26 mouse cellular contexts compared by ENCODE assay signal in the genomic region with DNA sequence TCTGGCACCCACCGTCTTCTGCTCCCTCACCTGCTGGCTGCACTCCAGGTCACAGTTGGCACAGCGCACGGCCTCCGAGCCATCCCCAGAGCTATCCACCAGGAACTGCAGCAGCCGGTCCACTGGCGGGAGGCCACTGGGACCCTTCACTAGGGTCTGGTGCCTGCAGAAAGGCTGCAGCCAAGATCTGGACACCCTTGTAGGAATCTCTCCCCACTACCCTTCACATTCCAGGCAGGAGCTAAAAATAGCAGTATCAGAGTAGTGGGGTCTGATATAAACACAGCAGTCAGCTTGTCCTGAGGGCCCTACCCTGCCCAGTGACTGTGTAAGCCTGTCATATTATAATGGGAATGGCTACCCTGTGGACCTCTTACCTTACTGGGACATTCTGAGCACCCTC. TPM values are rescaled to one million over a fixed set of nuclear protein-coding genes. Genes with fewer than 3 reads are reported as not detected.
DNase-seq lines count a peak whose midpoint lies in the region; ATAC-seq and TF ChIP-seq lines count a peak whose summit lies in the region.
"Had no signal": no experiment of that assay in that cellular context is flagged by ENCODE, and none has a peak within 500 bp of the region (broad histone marks: within the 10 kb centered on the region; RNA-seq: fewer than 3 reads in every experiment).

No protein-coding gene starts in this region.

- intact Hi-C loops in heart, adult 2 months (cut with DNase I), result loop anchor here (2.0 kb wide), 1 partner anchor 21 kb away; a partner anchor contains a TSS

- H3K9me3 ChIP-seq in heart, embryonic 11.5 days (replicated peaks; ENCODE audit: control insufficient read depth, low read length), result no peaks in the 10 kb centered on the region
- H3K9me3 ChIP-seq in heart, postnatal 0 days (replicated peaks; ENCODE audit: control insufficient read depth, low read length), result no peaks in the 10 kb centered on the region
- no peaks in the 10 kb centered on the region for H3K9me3 ChIP-seq in liver, embryonic 12.5 days (replicated peaks)
- no peaks in the 10 kb centered on the region for H3K9me3 ChIP-seq in midbrain, embryonic 11.5 days (ENCODE audit: control insufficient read depth, low read length)
- H3K9me3 ChIP-seq: embryonic facial prominence, embryonic 13.5 days; forebrain, embryonic 12.5 days; liver, embryonic 15.5 days; midbrain, embryonic 10.5 days had no signal

- H3K27ac ChIP-seq in heart, adult 2 months, result peak overlapping the region; percentile 85
- H3K27ac ChIP-seq in heart, embryonic 11.5 days (ENCODE audit: low read depth, low read length), result peak overlapping the region; percentile 93
- H3K27ac ChIP-seq in heart, postnatal 0 days (ENCODE audit: low read depth), result peak overlapping the region; percentile 99
- H3K27ac ChIP-seq in liver, embryonic 12.5 days, result no peak overlapping the region
- H3K27ac ChIP-seq in midbrain, embryonic 11.5 days (ENCODE audit: low read depth, low read length), result no peak overlapping the region
- H3K27ac ChIP-seq: embryonic facial prominence, embryonic 13.5 days; forebrain, embryonic 12.5 days; gastrocnemius, adult 2 months; liver, embryonic 15.5 days; macrophage; stomach, postnatal 0 days had no signal

- H3K4me1 ChIP-seq in heart, adult 2 months (ENCODE audit: control insufficient read depth, insufficient read depth, low read length), result no peaks in the 10 kb centered on the region
- H3K4me1 ChIP-seq in heart, embryonic 11.5 days (ENCODE audit: control insufficient read depth, insufficient read depth, low read length), result peaks cover 38% of the 10 kb centered on the region
- peaks cover 26% of the 10 kb centered on the region; the same call in 1 of the 2 replicates for H3K4me1 ChIP-seq in heart, postnatal 0 days (ENCODE audit: control insufficient read depth, insufficient read depth)
- peaks cover 27% of the 10 kb centered on the region for H3K4me1 ChIP-seq in liver, embryonic 12.5 days
- H3K4me1 ChIP-seq in midbrain, embryonic 11.5 days (ENCODE audit: control insufficient read depth, insufficient read depth, low read length), result peaks cover 11% of the 10 kb centered on the region

- H3K4me2 ChIP-seq in heart, embryonic 11.5 days, result peak overlapping the region; percentile 77
- H3K4me2 ChIP-seq in heart, postnatal 0 days (ENCODE audit: low read depth, low read length), result peak overlapping the region; percentile 76
- no peak overlapping the region for H3K4me2 ChIP-seq in liver, embryonic 12.5 days
- no peak overlapping the region for H3K4me2 ChIP-seq in midbrain, embryonic 11.5 days
- H3K4me2 ChIP-seq: forebrain, embryonic 12.5 days had no signal

- H3K36me3 ChIP-seq in heart, adult 2 months (ENCODE audit: control insufficient read depth, insufficient read depth, low read length), result no peaks in the 10 kb centered on the region
- no peaks in the 10 kb centered on the region for H3K36me3 ChIP-seq in heart, embryonic 11.5 days (ENCODE audit: control insufficient read depth, insufficient read depth, low read length)
- H3K36me3 ChIP-seq in heart, postnatal 0 days (replicated peaks; ENCODE audit: control insufficient read depth, insufficient read depth, low read length), result no peaks in the 10 kb centered on the region
- H3K36me3 ChIP-seq in liver, embryonic 12.5 days, result no peaks in the 10 kb centered on the region
- H3K36me3 ChIP-seq in midbrain, embryonic 11.5 days (ENCODE audit: control insufficient read depth, insufficient read depth, low read length), result no peaks in the 10 kb centered on the region
- H3K36me3 ChIP-seq: embryonic facial prominence, embryonic 13.5 days; forebrain, embryonic 12.5 days; liver, embryonic 15.5 days; midbrain, embryonic 10.5 days had no signal

- TF ChIP-seq POLR2A in heart, adult 2 months (IDR thresholded peaks at IDR 0.05; ENCODE audit: insufficient read depth, low read depth, low read length), result peak; percentile 64

- peak; percentile 96 for DNase-seq in heart, adult 11 months
- no peak for DNase-seq in heart, adult 8-10 months (ENCODE audit: low spot score)
- peak; percentile 51 to 55 for DNase-seq in heart, adult 2 months
- peak; percentile 78 for DNase-seq in heart, postnatal 0 days (ENCODE audit: low spot score)
- no peak for DNase-seq in embryo, embryonic 11 days
- DNase-seq in midbrain, embryonic 11.5 days (ENCODE audit: low spot score, missing footprints), result no peak
- DNase-seq: adrenal gland, postnatal 36 days; cerebellum, adult 11 months; gastrocnemius, adult 2 months; kidney, postnatal 25 days; right cerebral cortex, postnatal 14 days; thymus, adult 2 months had no signal

- 56% methylated on average over 6 of the region's 6 CpGs for WGBS in heart, adult 2 months
- 65% methylated on average over 6 of the region's 6 CpGs for WGBS in heart, embryonic 11.5 days (ENCODE audit: insufficient replicate concordance)
- 40% methylated on average over 6 of the region's 6 CpGs for WGBS in heart, postnatal 0 days
- 77% methylated on average over 6 of the region's 6 CpGs for WGBS in liver, embryonic 12.5 days (ENCODE audit: insufficient replicate concordance)
- WGBS in midbrain, embryonic 11.5 days, result 89% methylated on average over 6 of the region's 6 CpGs

- H3K27me3 ChIP-seq in heart, adult 2 months (ENCODE audit: control insufficient read depth, insufficient read depth, low read length), result peaks cover 1% of the 10 kb centered on the region; the same call in 1 of the 2 replicates
- peaks cover 50% of the 10 kb centered on the region for H3K27me3 ChIP-seq in heart, embryonic 11.5 days (ENCODE audit: control insufficient read depth, insufficient read depth, low read length)
- H3K27me3 ChIP-seq in heart, postnatal 0 days (ENCODE audit: control insufficient read depth, insufficient read depth, low read length), result peaks cover 21% of the 10 kb centered on the region
- peaks cover 65% of the 10 kb centered on the region for H3K27me3 ChIP-seq in liver, embryonic 12.5 days (replicated peaks)
- H3K27me3 ChIP-seq in midbrain, embryonic 11.5 days (ENCODE audit: control insufficient read depth, insufficient read depth, low read length), result peaks cover 59% of the 10 kb centered on the region

- TF ChIP-seq EP300 in heart, adult 2 months (IDR thresholded peaks at IDR 0.05; ENCODE audit: insufficient read depth, low read depth, low read length), result no peak
- TF ChIP-seq EP300 in heart, postnatal 0 days (IDR thresholded peaks at IDR 0.05; ENCODE audit: low read depth), result peak; percentile 76; the same call in 1 of the 2 replicates

- H3K4me3 ChIP-seq in heart, adult 2 months, result peak overlapping the region; percentile 38
- peak overlapping the region; percentile 46 for H3K4me3 ChIP-seq in heart, embryonic 11.5 days (ENCODE audit: low read depth, low read length)
- H3K4me3 ChIP-seq in heart, postnatal 0 days (ENCODE audit: low read depth, low read length), result peak overlapping the region; percentile 53
- no peak overlapping the region for H3K4me3 ChIP-seq in liver, embryonic 12.5 days
- H3K4me3 ChIP-seq in midbrain, embryonic 11.5 days (ENCODE audit: low read depth, low read length), result no peak overlapping the region
- H3K4me3 ChIP-seq: embryonic facial prominence, embryonic 13.5 days; erythroblast, embryonic 14.5 days; liver, embryonic 15.5 days had no signal

- peak overlapping the region; percentile 66 for H3K9ac ChIP-seq in heart, adult 2 months (ENCODE audit: low read depth, low read length)
- peak overlapping the region; percentile 70 for H3K9ac ChIP-seq in heart, embryonic 11.5 days (ENCODE audit: low read depth, low read length)
- H3K9ac ChIP-seq in heart, postnatal 0 days (replicated peaks; ENCODE audit: low read depth, low read length), result peak overlapping the region; percentile 58
- H3K9ac ChIP-seq in liver, embryonic 12.5 days, result no peak overlapping the region
- no peak overlapping the region for H3K9ac ChIP-seq in midbrain, embryonic 11.5 days (ENCODE audit: low read length)
- H3K9ac ChIP-seq: forebrain, embryonic 12.5 days; liver, embryonic 15.5 days had no signal

- no peak for TF ChIP-seq CTCF in heart, adult 2 months (IDR thresholded peaks at IDR 0.05)
- TF ChIP-seq CTCF in heart, postnatal 0 days (IDR thresholded peaks at IDR 0.05; ENCODE audit: low read depth), result no peak

- ATAC-seq in heart, embryonic 11.5 days (replicated peaks; ENCODE audit: insufficient number of reproducible peaks, low FRiP score, low TSS enrichment), result 0 out of 2 replicates have a peak, but pooled peaks have one; percentile 11
- ATAC-seq in heart, postnatal 0 days (ENCODE audit: insufficient read depth, low read depth), result peak; percentile 78
- no peak for ATAC-seq in liver, embryonic 12.5 days
- ATAC-seq in midbrain, embryonic 11.5 days (ENCODE audit: low FRiP score), result no peak

- no peaks in the 10 kb centered on the region for H3K79me2 ChIP-seq in heart, adult 2 months (replicated peaks; ENCODE audit: control insufficient read depth, insufficient read depth, low read length)

RNA-seq across cellular contexts. Expression of a gene that starts 1.2 kb away (rescaled TPM):
- 10 to 100 TPM; 29.1 to 63.4 (median 46.1) TPM for total RNA-seq in heart, adult 8-10 months (2022)
- total RNA-seq in heart, adult 2 months (2021), result 10 to 100 TPM; 34.5 to 47.7 TPM
- 155 and 167 TPM in 2 replicates for polyA plus RNA-seq in heart, adult 2 months (2012; rRNA removed)
- 27.4 and 27.5 TPM in 2 replicates for polyA plus RNA-seq in heart, embryonic 11.5 days (2014; fragmentation: Nextera tagmentation; extraction: Ambion mirVana)
- 171 and 226 TPM in 2 replicates for total RNA-seq in heart, postnatal 0 days (2014; rRNA removed; ENCODE audit: low replicate concordance)
- 109 and 115 TPM in 2 replicates for polyA plus RNA-seq in heart, postnatal 0 days (2015; fragmentation: Nextera tagmentation; extraction: Ambion mirVana)
- polyA plus RNA-seq in liver, embryonic 12.5 days (2016; fragmentation: Nextera tagmentation; extraction: Ambion mirVana), result 0.26 and 0.42 TPM in 2 replicates
- 1.1 and 1.7 TPM in 2 replicates for polyA plus RNA-seq in midbrain, embryonic 11.5 days (2014; fragmentation: Nextera tagmentation; extraction: Ambion mirVana)
- total RNA-seq: gastrocnemius, adult 2 months had no signal
- polyA plus RNA-seq: macrophage had no signal

RNA-seq across cellular contexts. Expression of a gene that starts 7.9 kb away (rescaled TPM):
- total RNA-seq in heart, adult 8-10 months (2022), result 100 to 1,000 TPM; 266 to 327 (median 276) TPM
- total RNA-seq in heart, adult 2 months (2021), result 100 to 1,000 TPM; 242 to 276 TPM
- 40.9 and 76.8 TPM in 2 replicates for polyA plus RNA-seq in heart, adult 2 months (2012; rRNA removed)
- 285 and 300 TPM in 2 replicates for polyA plus RNA-seq in heart, embryonic 11.5 days (2014; fragmentation: Nextera tagmentation; extraction: Ambion mirVana)
- 118 and 122 TPM in 2 replicates for total RNA-seq in heart, postnatal 0 days (2014; rRNA removed; ENCODE audit: low replicate concordance)
- polyA plus RNA-seq in heart, postnatal 0 days (2015; fragmentation: Nextera tagmentation; extraction: Ambion mirVana), result 224 and 235 TPM in 2 replicates
- 385 and 404 TPM in 2 replicates for polyA plus RNA-seq in liver, embryonic 12.5 days (2016; fragmentation: Nextera tagmentation; extraction: Ambion mirVana)
- 357 and 368 TPM in 2 replicates for polyA plus RNA-seq in midbrain, embryonic 11.5 days (2014; fragmentation: Nextera tagmentation; extraction: Ambion mirVana)

RNA-seq across cellular contexts. Expression of a gene that starts 20.6 kb away (rescaled TPM):
- 10 to 100 TPM; 25.2 to 36.4 (median 30.6) TPM for total RNA-seq in heart, adult 8-10 months (2022)
- 10 to 100 TPM; 26.4 to 28.2 TPM for total RNA-seq in heart, adult 2 months (2021)
- 17.7 and 27.2 TPM in 2 replicates for polyA plus RNA-seq in heart, adult 2 months (2012; rRNA removed)
- 15.9 and 22.6 TPM in 2 replicates for polyA plus RNA-seq in heart, embryonic 11.5 days (2014; fragmentation: Nextera tagmentation; extraction: Ambion mirVana)
- 26.1 and 38.0 TPM in 2 replicates for total RNA-seq in heart, postnatal 0 days (2014; rRNA removed; ENCODE audit: low replicate concordance)
- 12.7 and 15.0 TPM in 2 replicates for polyA plus RNA-seq in heart, postnatal 0 days (2015; fragmentation: Nextera tagmentation; extraction: Ambion mirVana)
- 11.8 and 14.4 TPM in 2 replicates for polyA plus RNA-seq in liver, embryonic 12.5 days (2016; fragmentation: Nextera tagmentation; extraction: Ambion mirVana)
- polyA plus RNA-seq in midbrain, embryonic 11.5 days (2014; fragmentation: Nextera tagmentation; extraction: Ambion mirVana), result 18.1 and 19.8 TPM in 2 replicates

RNA-seq across cellular contexts. Expression of a gene that starts 20.8 kb away (rescaled TPM):
- total RNA-seq in heart, adult 8-10 months (2022), result under 1 TPM; 0.19 to 0.59 (median 0.27) TPM
- under 1 TPM; 0.13 to 0.48 TPM for total RNA-seq in heart, adult 2 months (2021)
- polyA plus RNA-seq in heart, adult 2 months (2012; rRNA removed), result 0.18 and 0.29 TPM in 2 replicates
- polyA plus RNA-seq in heart, embryonic 11.5 days (2014; fragmentation: Nextera tagmentation; extraction: Ambion mirVana), result 0.04 and 0.07 TPM in 2 replicates
- total RNA-seq in heart, postnatal 0 days (2014; rRNA removed; ENCODE audit: low replicate concordance), result 0.11 TPM in 1 of 2 replicates, not detected in the other
- 0.01 and 0.03 TPM in 2 replicates for polyA plus RNA-seq in heart, postnatal 0 days (2015; fragmentation: Nextera tagmentation; extraction: Ambion mirVana)
- 0.01 and 0.02 TPM in 2 replicates for polyA plus RNA-seq in liver, embryonic 12.5 days (2016; fragmentation: Nextera tagmentation; extraction: Ambion mirVana)
- polyA plus RNA-seq in midbrain, embryonic 11.5 days (2014; fragmentation: Nextera tagmentation; extraction: Ambion mirVana), result 0.56 and 0.66 TPM in 2 replicates

RNA-seq across cellular contexts. Expression of a gene that starts 26.2 kb away (rescaled TPM):
- total RNA-seq in heart, adult 8-10 months (2022), result not detected
- total RNA-seq in heart, adult 2 months (2021), result not detected
- not detected in 2 replicates for polyA plus RNA-seq in heart, adult 2 months (2012; rRNA removed)
- not detected in 2 replicates for polyA plus RNA-seq in heart, embryonic 11.5 days (2014; fragmentation: Nextera tagmentation; extraction: Ambion mirVana)
- total RNA-seq in heart, postnatal 0 days (2014; rRNA removed; ENCODE audit: low replicate concordance), result not detected in 2 replicates
- not detected in 2 replicates for polyA plus RNA-seq in heart, postnatal 0 days (2015; fragmentation: Nextera tagmentation; extraction: Ambion mirVana)
- polyA plus RNA-seq in liver, embryonic 12.5 days (2016; fragmentation: Nextera tagmentation; extraction: Ambion mirVana), result not detected in 2 replicates
- 8.6 and 12.6 TPM in 2 replicates for polyA plus RNA-seq in midbrain, embryonic 11.5 days (2014; fragmentation: Nextera tagmentation; extraction: Ambion mirVana)
- total RNA-seq: adrenal gland, postnatal 36 days; gastrocnemius, adult 2 months; gastrocnemius, postnatal 4 days; layer of hippocampus, adult 8-10 months had no signal
- polyA plus RNA-seq: embryonic facial prominence, embryonic 13.5 days; erythroblast, embryonic 14.5 days; kidney, embryonic 14.5 days; liver, embryonic 15.5 days; lung, embryonic 16.5 days; macrophage; stomach, postnatal 0 days; urinary bladder, adult 2 months had no signal

Comparison
In these comparisons a context has a peak if more than half of its experiments do, and no peak if none do; other contexts are left out.
1. DNase-seq: peak in heart, adult 11 months (single experiment), heart, adult 2 months (2 of 2) and heart, postnatal 0 days (single experiment); none in heart, adult 8-10 months (single experiment), embryo, embryonic 11 days (single experiment) and midbrain, embryonic 11.5 days (single experiment).
2. H3K27ac ChIP-seq: peak in heart, adult 2 months (single experiment), heart, embryonic 11.5 days (single experiment) and heart, postnatal 0 days (single experiment); none in liver, embryonic 12.5 days (single experiment) and midbrain, embryonic 11.5 days (single experiment).
3. H3K4me3 ChIP-seq: peak in heart, adult 2 months (single experiment), heart, embryonic 11.5 days (single experiment) and heart, postnatal 0 days (single experiment); none in liver, embryonic 12.5 days (single experiment) and midbrain, embryonic 11.5 days (single experiment).
4. H3K9ac ChIP-seq: peak in heart, adult 2 months (single experiment), heart, embryonic 11.5 days (single experiment) and heart, postnatal 0 days (single experiment); none in liver, embryonic 12.5 days (single experiment) and midbrain, embryonic 11.5 days (single experiment).
5. ATAC-seq: peak in heart, embryonic 11.5 days (single experiment) and heart, postnatal 0 days (single experiment); none in liver, embryonic 12.5 days (single experiment) and midbrain, embryonic 11.5 days (single experiment).
6. H3K4me2 ChIP-seq: peak in heart, embryonic 11.5 days (single experiment) and heart, postnatal 0 days (single experiment); none in liver, embryonic 12.5 days (single experiment) and midbrain, embryonic 11.5 days (single experiment).
7. RNA of a gene that starts 1.2 kb away (polyA plus RNA-seq): 155 to 167 TPM in heart, adult 2 months, 109 to 115 TPM in heart, postnatal 0 days and 27.4 to 27.5 TPM in heart, embryonic 11.5 days; 1.1 to 1.7 TPM in midbrain, embryonic 11.5 days and 0.26 to 0.42 TPM in liver, embryonic 12.5 days; every median in the first group is over 10 times any median in the second.